Mouse (Mus musculus) limb, embryonic 14.5 days (tissue): ENCODE data around the gene Syce1l. TPM values are rescaled to one million over a fixed set of nuclear protein-coding genes. Genes with fewer than 3 reads are reported as not detected.

Experiments
- ATAC-seq: fragments of 200-750 bp; cut with Nextera tagmentation; 2 replicates; pipeline ENCODE4 v1.8.0; 2017; ENCODE audit warnings: low read depth, moderate number of reproducible peaks, moderate TSS enrichment; ENCODE audit not compliant: low FRiP score
- DNase-seq: peaks from one replicate; pipeline ENCODE4 v3.0.0-alpha.2; 2015; ENCODE audit warnings: low spot score
- H3K27ac ChIP-seq: fragments of 300-500 bp; sonication (generic); replicated peaks from 2 replicates; pipeline ENCODE4 v1.5.1; 2014; ENCODE audit warnings: low read depth, mild to moderate bottlenecking, low read length, moderate library complexity, mixed read lengths
- H3K27me3 ChIP-seq: fragments of 300-500 bp; sonication (generic); 2 replicates; pipeline ENCODE4 v1.6.1; 2014; ENCODE audit warnings: low read length, mixed read lengths; ENCODE audit not compliant: control insufficient read depth, insufficient read depth
- H3K36me3 ChIP-seq: fragments of 300-500 bp; sonication (generic); 2 replicates; pipeline ENCODE4 v1.6.1; 2014; ENCODE audit warnings: mild to moderate bottlenecking, low read length, moderate library complexity, mixed read lengths; ENCODE audit not compliant: control insufficient read depth, insufficient read depth
- H3K4me1 ChIP-seq: fragments of 300-500 bp; sonication (generic); 2 replicates; pipeline ENCODE4 v1.6.1; 2014; ENCODE audit warnings: antibody characterized with exemption, low read length, mixed read lengths; ENCODE audit not compliant: control insufficient read depth, insufficient read depth
- H3K4me2 ChIP-seq: fragments of 300-500 bp; sonication (generic); replicated peaks from 2 replicates; pipeline ENCODE4 v1.6.1; 2014; ENCODE audit warnings: low read depth, mild to moderate bottlenecking, low read length, moderate library complexity; ENCODE audit not compliant: severe bottlenecking
- H3K4me3 ChIP-seq: fragments of 300-500 bp; sonication (generic); replicated peaks from 2 replicates; pipeline ENCODE4 v1.5.1; 2014; ENCODE audit warnings: low read length
- H3K9ac ChIP-seq: fragments of 300-500 bp; sonication (generic); 2 replicates; pipeline ENCODE4 v1.6.1; 2014; ENCODE audit warnings: mild to moderate bottlenecking, low read depth, low read length, moderate library complexity; ENCODE audit not compliant: severe bottlenecking
- H3K9me3 ChIP-seq: fragments of 300-500 bp; sonication (generic); 2 replicates; pipeline ENCODE4 v1.6.1; 2016; ENCODE audit warnings: low read length; ENCODE audit not compliant: control insufficient read depth
- POLR2A ChIP-seq: fragments of 200-500 bp; IDR thresholded peaks from 2 replicates; pipeline ENCODE4 v1.8.0; 2012; ENCODE audit warnings: inconsistent platforms, mild to moderate bottlenecking, moderate library complexity, borderline replicate concordance; ENCODE audit not compliant: insufficient read depth, insufficient read length; ENCODE audit errors: extremely low read depth
- WGBS: fragments of 180-500 bp; shearing (Covaris S2); extraction: QIAGEN DNeasy Blood & Tissue Kit; methylation state at CpG from one replicate; pipeline ENCODE4 v1.1.7; 2014; 5-methylcytosine and 5-hydroxymethylcytosine counted together
- polyA plus RNA-seq, 2 experiments: library from polyadenylated mRNA; depleted of rRNA in 1 of 2; stranded (reverse) in 1 of 2; unstranded in 1 of 2; fragments of >200 nt; fragmentation: Nextera tagmentation in 1 of 2; extraction: Ambion mirVana in 1 of 2; gene quantifications; 2 replicates each; pipeline versions ENCODE4 v1.2.1 to v1.2.3; 2012 to 2014

Syce1l gene
- polyA plus RNA-seq (2012; rRNA removed), result 0.26 TPM in 1 of 2 replicates, not detected in the other
- not detected in 2 replicates for polyA plus RNA-seq (2014; fragmentation: Nextera tagmentation; extraction: Ambion mirVana)

- no peak for DNase-seq
- Histone ChIP-seq H3K4me3 (no peak within 1 kb of the TSS), H3K36me3 (peaks cover 49% of the 10 kb centered on the region), H3K9ac (no peak within 1 kb of the TSS), H3K27me3 (no peaks in the 10 kb centered on the region), H3K4me1 (no peaks in the 10 kb centered on the region), H3K27ac (no peak within 1 kb of the TSS), H3K9me3 (no peaks in the 10 kb centered on the region), H3K4me2 (no peak within 1 kb of the TSS)
- ATAC-seq, result no peak
- 92% methylated on average over 16 of the region's 16 CpGs for WGBS
- no peak for TF ChIP-seq POLR2A
These were observed at the start of gene Syce1l for GRCm38 (mm10) chr8:113642926-113643325. Syce1l (plus strand) TSS chr8:113643213.

DNA sequence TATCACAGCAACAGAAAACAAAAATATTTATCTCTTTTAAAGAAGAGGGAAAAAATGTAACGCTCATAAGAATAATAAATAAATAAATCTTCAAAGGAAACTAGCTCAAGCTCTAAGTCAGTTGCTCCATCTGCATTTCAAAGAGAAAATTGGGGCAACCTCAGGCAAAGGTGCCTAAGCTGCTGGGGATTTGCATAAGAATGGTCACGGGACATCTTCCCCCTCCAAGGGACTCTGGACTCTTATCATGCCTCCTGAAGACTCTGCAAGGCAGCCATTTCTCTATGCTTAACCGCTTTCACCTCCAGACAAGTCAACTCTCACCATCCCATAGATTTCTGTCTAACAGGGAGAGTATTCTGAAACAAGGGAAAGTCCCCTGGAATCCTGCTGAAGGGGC, 44.6 kb upstream of the Syce1l start:
- Histone ChIP-seq H3K4me2 (no peak overlapping the region), H3K9me3 (no peaks in the 10 kb centered on the region), H3K4me1 (no peaks in the 10 kb centered on the region), H3K27ac (no peak overlapping the region), H3K27me3 (no peaks in the 10 kb centered on the region), H3K4me3 (no peak overlapping the region), H3K36me3 (no peaks in the 10 kb centered on the region), H3K9ac (no peak overlapping the region)
- TF ChIP-seq POLR2A, result no peak
- ATAC-seq (no peak), DNase-seq (no peak)
- WGBS, result 50% methylated on average over 3 of the region's 3 CpGs

DNA sequence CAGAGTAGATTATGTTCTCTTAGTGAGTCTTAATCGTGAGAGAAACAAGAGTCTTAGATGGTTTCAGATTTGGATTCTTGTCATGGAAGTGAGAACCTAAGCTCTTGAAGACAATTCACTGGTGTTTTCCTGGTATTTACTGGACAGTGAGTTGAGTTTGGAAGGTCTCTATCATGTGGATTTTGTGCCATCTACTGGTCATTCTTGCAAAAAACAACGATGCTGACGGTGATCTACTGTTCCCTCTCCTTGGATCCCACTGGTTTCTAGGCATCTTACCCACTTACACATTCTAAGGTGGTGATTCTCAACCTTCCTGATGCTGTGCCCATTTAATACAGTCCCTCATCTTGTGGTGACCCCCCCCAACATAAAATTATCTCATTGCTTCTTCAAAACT, 10.4 kb upstream of the Syce1l start:
- Histone ChIP-seq H3K9me3 (no peaks in the 10 kb centered on the region), H3K27me3 (no peaks in the 10 kb centered on the region), H3K4me2 (no peak overlapping the region), H3K4me3 (no peak overlapping the region), H3K36me3 (no peaks in the 10 kb centered on the region), H3K27ac (no peak overlapping the region), H3K4me1 (peaks cover 14% of the 10 kb centered on the region), H3K9ac (no peak overlapping the region)
- TF ChIP-seq POLR2A, result no peak
- ATAC-seq, result no peak
- peak; percentile 79 for DNase-seq
- 10% methylated on average over 3 of the region's 3 CpGs for WGBS

GRCm38 (mm10) chr8:113634161-113634560, 8.9 kb upstream of the Syce1l start:
- no peaks in the 10 kb centered on the region for H3K9me3 ChIP-seq
- H3K9ac ChIP-seq, result no peak overlapping the region
- no peak for TF ChIP-seq POLR2A
- DNase-seq (no peak), ATAC-seq (no peak)
- H3K4me3 ChIP-seq, result peak overlapping the region; percentile 56
- no peak overlapping the region for H3K27ac ChIP-seq
- peaks cover 14% of the 10 kb centered on the region for H3K4me1 ChIP-seq
- peaks cover 14% of the 10 kb centered on the region for H3K36me3 ChIP-seq
- no peaks in the 10 kb centered on the region for H3K27me3 ChIP-seq
- H3K4me2 ChIP-seq, result peak overlapping the region; percentile 49
- 31% methylated on average over 12 of the region's 12 CpGs for WGBS

GRCm38 (mm10) chr8:113634670-113635591, 8.1 kb upstream of the Syce1l start, which contains the start of gene Mon1b:
Mon1b (plus strand) TSS chr8:113635587.
- ATAC-seq, result peak; percentile 99
- H3K4me3 ChIP-seq, result peak within 1 kb of the TSS; percentile 56
- H3K9me3 ChIP-seq, result no peaks in the 10 kb centered on the region
- H3K36me3 ChIP-seq, result peaks cover 20% of the 10 kb centered on the region
- H3K27me3 ChIP-seq, result no peaks in the 10 kb centered on the region
- WGBS, result under 1% methylated on average over 42 of the region's 42 CpGs
- H3K4me1 ChIP-seq, result peaks cover 14% of the 10 kb centered on the region
- H3K4me2 ChIP-seq, result peak within 1 kb of the TSS; percentile 96
- peak; percentile 100 for DNase-seq
- TF ChIP-seq POLR2A, result no peak
- peak within 1 kb of the TSS; percentile 72 for H3K27ac ChIP-seq
- H3K9ac ChIP-seq, result peak within 1 kb of the TSS; percentile 54
